Comparison of ENCODE assay signal across 17 mouse cellular contexts in the genomic region with DNA sequence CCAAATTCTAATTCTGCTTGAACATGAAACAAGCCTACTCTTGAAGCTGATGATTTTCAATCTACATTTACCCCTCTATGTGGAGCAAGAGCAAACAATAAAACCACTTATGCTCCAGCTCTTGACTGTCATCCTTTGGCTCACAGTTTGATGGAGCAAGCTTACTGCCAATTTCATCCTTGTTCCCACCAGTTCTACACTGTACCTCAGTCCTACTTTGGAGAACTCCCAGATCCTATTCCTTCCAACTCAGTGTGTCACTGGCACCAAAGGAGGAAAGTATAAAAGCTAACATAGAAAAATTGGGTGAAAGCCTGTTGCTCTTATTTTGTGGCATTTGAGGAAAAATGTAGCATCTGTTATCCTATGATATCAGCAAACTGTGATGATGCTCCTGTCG.
DNase-seq lines count a peak whose midpoint lies in the region; ATAC-seq lines count a peak whose summit lies in the region.
"Had no signal": no experiment of that assay in that cellular context is flagged by ENCODE, and none has a peak within 500 bp of the region (broad histone marks: within the 10 kb centered on the region; RNA-seq: fewer than 3 reads in every experiment).

No protein-coding gene starts in this region.

- DNase-seq in cerebellum, postnatal 10 days, result peak; percentile 20 to 30
- DNase-seq in cerebellum, postnatal 25 days, result no peak
- no peak for DNase-seq in frontal cortex, postnatal 14 days (ENCODE audit: low spot score in 2 of 2)
- DNase-seq in left cerebral cortex, postnatal 14 days (ENCODE audit: low spot score in 2 of 2), result peak; percentile 4 to 43
- DNase-seq in left cerebral cortex, adult 9 months (ENCODE audit: low spot score in 2 of 2), result no peak
- peak; percentile 40 for DNase-seq in brain, adult 2 months (ENCODE audit: low read depth, low spot score)
- no peak for DNase-seq in embryo, embryonic 10.5 days (ENCODE audit: low spot score)
- DNase-seq: adrenal gland, adult 8-10 months; adrenal gland, postnatal 36 days; B cell, adult 2 months; cerebellum, adult 11-12 months; cerebellum, adult 9-11 months; gastrocnemius, adult 2 months; gastrocnemius, postnatal 25 days had no signal

- ATAC-seq in frontal cortex, adult (ENCODE audit: low TSS enrichment), result peak; percentile 62; the same call in 1 of the 2 replicates
- ATAC-seq: CD4-positive, CD25-positive, alpha-beta regulatory T cell, adult 4 months; forebrain, embryonic 13.5 days had no signal

- intact Hi-C loops in left cerebral cortex, postnatal 14 days (cut with DNase I), result loop anchor here (2.0 kb wide), 1 partner anchor 19 kb away; no protein-coding TSS in a partner anchor

Comparison
In these comparisons a context has a peak if more than half of its experiments do, and no peak if none do; other contexts are left out.
1. DNase-seq: peak in cerebellum, postnatal 10 days (2 of 2), left cerebral cortex, postnatal 14 days (2 of 2) and brain, adult 2 months (single experiment); none in cerebellum, postnatal 25 days (0 of 2), frontal cortex, postnatal 14 days (0 of 2), left cerebral cortex, adult 9 months (0 of 2) and embryo, embryonic 10.5 days (single experiment).